Mouse (Mus musculus): ENCODE results near the gene Cep89.

GRCm38 (mm10) chr7:35381861-35382260 is 15.0 kb upstream of the Cep89 start:
- TF ChIP-seq CTCF (IDR thresholded peaks at IDR 0.05; ENCODE audit: borderline replicate concordance, insufficient read depth, low read depth, low read length): no peak
- no peak for TF ChIP-seq POLR2A (IDR thresholded peaks at IDR 0.05; ENCODE audit: borderline replicate concordance, insufficient read depth, low read length)
